Mouse (Mus musculus) thymus, postnatal 4 days (tissue): ENCODE data around the gene Hist1h2bh.
"Not testable (repeated sequence)": the region's sequence is repeated elsewhere in the genome, so short reads cannot be mapped to it uniquely, and the experiment has no call there.

Experiments used
- DNase-seq: peaks from one replicate; pipeline ENCODE4 v3.0.0; 2021

Gene Hist1h2bh

DNA sequence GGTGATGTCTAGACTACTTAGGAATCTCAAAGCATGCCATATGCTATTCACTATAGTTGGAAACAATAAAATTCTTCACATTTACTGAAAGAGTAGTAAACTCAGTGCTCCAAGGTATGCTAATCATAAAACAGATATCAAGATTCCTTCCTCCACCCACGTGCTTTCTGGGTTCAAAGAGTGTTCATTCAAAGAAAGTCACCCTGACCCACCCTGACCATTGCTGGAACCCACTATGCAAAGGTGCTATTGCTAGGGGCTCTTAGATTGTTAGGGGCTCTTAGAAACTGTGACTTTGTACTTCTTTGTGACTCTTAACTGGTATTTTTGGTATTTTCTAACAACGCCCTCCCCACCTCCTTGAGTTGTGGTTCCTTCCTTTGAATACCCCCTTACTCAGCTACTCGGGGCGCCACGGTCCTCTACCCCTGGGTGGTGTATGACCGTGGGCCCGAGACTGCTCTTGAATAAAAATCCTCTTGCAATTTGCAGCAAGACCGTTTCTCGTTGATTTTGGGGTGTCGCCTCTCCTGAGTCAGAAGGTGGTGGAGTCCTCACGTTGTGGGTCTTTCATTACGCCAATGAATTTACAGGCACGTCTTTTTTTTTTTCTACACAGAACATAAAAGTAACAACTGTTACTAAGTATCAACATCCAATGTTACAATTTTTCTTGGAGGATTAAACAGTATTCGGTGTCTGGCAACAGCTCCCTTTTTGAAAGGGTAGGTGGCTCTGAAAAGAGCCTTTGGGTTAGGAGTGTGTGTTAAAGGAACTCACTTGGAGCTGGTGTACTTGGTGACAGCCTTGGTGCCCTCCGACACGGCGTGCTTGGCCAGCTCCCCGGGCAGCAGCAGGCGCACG, 30.1 kb upstream of the Hist1h2bh start:
- peak; percentile 49 for DNase-seq

DNA sequence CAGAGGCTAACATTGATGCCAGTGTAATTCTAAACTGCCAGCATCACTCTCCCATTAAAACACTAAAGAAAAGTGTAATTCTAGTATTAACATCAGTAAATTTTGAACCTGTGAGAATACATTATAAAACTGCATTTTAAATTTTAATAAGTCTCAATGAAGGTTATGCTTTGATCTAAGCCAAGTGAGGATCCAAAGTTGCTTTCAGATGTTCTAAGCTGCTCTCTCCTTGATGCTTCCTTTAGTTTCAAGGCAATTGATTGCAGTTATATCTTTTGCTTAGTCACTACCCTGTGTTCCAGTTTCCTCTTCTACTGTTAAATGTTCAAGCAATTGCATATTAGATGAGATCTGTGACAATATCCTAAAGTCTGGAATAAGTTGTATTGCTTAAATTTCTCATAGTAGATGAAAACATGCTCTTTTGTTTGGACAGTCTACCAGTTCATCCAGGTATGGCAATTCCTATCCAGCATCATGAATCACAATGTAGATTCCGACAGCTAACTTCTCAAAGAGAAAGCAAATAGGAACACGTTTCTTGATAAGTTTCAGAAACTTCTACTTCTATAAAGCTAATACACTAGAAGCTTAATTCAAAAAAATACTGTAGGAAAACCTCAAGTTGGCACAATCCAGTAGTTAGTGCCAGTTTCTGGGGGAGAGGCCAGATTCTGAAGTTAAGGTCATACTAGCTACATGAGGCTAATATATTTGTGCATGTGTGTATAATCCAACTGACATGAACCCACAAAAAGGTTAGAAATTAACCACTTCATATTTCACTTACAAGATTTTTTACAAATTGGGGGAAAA, 29.2 kb upstream of the Hist1h2bh start:
- no peak for DNase-seq

DNA sequence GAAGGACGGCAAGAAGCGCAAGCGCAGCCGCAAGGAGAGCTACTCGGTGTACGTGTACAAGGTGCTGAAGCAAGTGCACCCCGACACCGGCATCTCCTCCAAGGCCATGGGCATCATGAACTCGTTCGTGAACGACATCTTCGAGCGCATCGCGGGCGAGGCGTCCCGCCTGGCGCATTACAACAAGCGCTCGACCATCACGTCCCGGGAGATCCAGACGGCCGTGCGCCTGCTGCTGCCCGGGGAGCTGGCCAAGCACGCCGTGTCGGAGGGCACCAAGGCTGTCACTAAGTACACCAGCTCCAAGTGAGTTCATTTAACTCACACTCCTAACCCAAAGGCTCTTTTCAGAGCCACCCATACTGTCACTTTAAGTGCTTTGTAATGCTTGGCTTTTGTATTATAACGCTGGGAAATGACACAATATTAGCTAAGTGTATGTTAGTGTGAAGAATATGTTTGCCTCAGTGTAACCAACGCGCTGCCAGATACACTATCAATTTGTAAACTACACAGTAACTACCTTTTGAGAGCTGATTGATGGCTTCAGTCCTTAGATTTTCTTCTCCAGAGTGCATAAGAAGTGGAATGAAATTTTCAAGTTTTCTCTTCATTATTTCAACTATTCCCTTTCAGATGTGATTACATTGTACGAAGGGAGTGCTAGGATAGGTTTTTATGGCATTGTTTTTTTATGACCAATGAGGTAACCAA, 28.5 kb upstream of the Hist1h2bh start:
- DNase-seq: peak; percentile 30

DNA sequence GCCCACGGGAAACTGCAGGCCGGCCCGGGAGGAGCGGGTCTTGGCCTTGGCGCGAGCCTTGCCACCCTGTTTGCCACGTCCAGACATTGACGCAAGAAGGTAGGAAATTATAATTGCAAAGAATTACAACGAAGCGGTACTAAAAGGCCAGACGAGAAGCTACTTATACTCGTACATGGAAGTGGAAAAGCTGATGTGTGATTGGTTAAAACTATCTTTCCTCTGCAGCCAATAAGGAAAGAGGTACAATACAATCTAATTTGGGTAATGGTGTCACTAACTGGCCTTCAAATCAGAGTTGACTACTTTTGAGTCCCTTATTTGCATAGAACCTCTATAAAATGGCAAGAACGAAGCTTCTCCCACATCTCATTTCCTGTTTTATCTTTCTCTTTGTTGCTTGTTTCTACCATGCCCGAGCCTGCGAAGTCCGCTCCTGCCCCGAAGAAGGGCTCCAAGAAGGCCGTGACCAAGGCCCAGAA, 27.9 kb upstream of the Hist1h2bh start, which contains the start of the genes Hist1h2ae and Hist1h2bg:
Gene Hist1h2ae (minus strand): TSS at position 199 of the 482 bp plus-strand sequence.
Gene Hist1h2bg (plus strand): TSS at position 375 of the 482 bp plus-strand sequence.
- peak; percentile 79 for DNase-seq

DNA sequence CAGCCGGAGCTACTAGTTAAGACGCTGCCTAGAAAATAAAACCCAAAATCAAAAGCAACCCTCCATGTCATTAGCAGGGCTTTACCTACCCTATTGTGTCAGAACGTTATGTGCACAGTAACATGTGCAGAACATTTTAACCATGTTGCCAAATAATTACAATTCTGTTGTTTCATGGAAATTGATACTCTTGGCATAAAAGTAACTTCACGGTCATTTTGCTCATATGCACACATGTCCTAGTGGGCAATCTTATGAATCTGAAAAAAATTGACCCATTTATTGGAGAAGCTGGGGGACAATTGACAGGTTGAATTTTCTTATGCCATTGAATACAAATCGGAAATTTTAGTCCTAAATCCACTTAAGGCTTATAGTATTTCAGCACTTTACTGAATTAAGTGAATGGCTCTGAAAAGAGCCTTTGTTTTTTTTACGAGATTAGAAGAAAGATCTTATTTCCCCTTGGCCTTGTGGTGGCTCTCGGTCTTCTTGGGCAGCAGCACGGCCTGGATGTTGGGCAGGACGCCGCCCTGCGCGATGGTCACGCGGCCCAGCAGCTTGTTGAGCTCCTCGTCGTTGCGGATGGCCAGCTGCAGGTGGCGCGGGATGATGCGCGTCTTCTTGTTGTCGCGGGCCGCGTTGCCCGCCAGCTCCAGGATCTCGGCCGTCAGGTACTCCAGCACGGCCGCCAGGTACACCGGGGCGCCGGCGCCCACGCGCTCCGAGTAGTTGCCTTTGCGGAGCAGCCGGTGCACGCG, 27.2 kb upstream of the Hist1h2bh start:
- not testable (repeated sequence) for DNase-seq

DNA sequence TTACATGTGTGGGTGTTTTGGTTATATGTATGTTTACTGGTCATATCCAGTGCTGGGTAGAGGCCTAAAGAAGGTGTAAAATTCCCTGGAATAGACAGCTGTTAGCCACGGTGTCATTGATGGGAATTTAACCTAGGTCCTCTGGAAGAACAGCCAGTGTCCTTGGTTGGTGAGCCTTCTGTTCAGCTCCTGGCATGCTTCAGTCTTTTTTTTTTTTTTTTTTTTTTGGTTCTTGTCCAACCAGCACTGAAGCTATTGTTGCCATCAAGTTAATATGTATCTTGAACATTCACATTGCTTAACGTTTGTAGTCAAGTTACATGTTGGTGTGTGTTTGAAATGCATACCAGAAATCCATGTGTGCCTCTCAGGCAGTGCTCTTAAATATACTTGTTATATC, 21.3 kb upstream of the Hist1h2bh start:
- no peak for DNase-seq

DNA sequence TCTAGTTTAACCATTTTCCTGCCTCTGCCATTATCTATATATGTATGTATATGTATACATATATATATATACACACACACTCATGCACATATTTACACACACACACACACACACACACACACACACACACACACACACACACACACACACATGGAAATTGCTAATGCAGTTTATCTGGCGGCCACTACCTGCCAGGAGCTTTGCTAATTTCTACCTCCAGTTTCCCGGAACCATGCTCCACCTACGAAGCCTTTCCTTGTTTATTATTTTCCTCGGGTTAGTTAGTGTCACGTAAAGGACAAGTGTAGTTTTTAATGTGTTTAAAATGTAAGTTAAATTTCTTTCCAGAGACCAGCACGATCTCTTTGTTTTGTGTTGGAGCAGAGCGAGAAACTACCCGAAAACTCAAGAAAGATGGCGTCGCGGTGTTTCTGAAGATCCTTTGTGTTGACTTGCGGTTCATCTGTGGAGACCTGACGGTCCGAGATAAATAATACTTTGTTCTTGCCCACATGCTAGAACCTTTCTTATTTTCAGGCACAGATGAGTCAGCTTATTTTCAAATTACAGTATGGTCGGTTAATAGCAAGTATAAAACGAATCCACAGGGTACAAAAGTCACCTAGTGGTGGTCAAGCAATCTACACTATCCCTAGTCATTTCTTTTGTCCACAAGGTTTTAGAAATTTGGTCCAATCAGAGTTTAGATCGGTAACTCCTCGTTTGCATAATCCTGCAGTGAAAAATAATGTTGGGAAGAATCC, 19.7 kb upstream of the Hist1h2bh start:
- peak; percentile 41 for DNase-seq

DNA sequence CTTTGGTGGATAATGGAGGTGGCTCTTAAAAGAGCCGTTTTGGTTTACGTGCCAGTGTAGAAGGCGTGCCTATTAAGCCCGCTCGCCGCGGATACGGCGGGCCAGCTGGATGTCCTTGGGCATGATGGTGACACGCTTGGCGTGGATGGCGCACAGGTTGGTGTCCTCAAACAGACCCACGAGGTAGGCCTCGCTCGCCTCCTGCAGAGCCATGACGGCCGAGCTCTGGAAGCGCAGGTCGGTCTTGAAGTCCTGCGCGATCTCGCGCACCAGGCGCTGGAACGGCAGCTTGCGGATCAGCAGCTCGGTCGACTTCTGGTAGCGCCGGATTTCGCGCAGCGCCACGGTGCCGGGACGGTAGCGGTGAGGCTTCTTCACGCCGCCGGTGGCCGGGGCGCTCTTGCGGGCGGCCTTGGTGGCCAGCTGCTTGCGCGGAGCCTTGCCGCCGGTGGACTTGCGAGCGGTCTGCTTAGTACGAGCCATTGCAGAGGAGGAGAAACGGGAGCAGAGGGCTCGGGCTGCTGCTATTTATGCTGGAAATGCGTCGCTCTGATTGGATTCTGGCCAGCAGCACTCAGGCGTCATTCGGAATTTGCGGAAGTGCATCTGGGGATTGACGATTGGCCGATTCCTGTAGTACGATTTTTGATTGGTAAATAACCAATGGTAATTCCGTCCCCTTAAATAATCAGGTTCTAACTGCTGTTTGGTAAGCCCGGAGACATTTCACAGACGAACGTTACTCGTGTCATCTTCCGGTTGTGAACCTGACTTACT, 18.9 kb upstream of the Hist1h2bh start, which contains the start of gene Hist1h3e:
Gene Hist1h3e (minus strand): TSS at position 487 of the 777 bp plus-strand sequence.
- peak; percentile 89 for DNase-seq

DNA sequence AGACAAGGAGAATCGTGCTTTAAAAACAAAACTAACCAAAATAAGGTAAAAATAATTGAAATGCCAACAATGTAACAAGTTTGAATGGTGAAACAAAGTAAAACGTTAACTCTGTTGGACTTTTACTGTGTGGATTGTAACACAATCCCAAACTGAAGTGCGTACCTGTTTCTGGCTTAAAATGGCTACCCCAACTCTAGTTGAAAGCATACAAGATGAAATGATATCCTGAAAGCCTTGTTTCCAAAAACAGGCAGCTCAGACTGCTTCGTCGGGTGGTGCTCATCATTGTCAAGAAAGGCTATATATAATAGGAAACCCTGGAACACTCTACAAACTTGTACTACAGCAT, 18.3 kb upstream of the Hist1h2bh start:
- not testable (repeated sequence) for DNase-seq

DNA sequence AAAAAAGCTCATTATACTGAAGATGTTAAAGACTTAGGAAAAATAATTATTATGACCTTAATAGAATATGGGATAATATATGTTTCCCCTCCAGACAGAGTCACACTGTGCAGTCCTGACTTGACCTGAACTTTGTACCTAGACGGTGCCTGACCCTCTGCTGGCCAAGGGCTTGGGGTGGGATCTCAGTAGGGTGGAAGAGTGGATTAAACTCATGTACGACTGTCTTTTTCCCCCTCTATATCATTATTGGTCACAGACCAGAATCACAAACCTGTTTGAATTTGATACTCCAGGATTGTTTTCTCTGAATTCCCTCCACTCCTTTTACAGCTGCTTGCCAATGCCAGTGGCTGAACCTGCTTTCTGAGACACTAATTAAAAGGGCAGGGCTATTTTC, 17.5 kb upstream of the Hist1h2bh start:
- not testable (repeated sequence) for DNase-seq

DNA sequence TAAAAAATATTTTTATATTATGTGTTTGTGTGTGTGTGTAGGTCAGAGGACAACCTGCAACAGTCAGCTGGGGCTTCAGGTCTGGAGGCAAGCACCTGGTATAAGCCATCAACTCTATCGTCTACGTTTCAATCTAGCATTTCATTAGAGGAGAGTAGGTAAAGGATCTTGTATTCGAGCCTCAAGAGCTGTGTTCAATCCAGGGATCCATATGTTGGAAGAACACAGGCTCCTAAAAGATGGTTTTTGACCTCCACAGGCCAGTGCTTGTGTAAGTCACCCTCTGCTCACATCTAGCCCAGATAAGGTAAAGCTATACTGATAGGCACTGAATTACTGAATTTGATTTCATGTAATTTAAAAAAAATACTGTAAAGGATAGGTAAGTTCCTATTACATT, 13.7 kb upstream of the Hist1h2bh start:
- no peak for DNase-seq

DNA sequence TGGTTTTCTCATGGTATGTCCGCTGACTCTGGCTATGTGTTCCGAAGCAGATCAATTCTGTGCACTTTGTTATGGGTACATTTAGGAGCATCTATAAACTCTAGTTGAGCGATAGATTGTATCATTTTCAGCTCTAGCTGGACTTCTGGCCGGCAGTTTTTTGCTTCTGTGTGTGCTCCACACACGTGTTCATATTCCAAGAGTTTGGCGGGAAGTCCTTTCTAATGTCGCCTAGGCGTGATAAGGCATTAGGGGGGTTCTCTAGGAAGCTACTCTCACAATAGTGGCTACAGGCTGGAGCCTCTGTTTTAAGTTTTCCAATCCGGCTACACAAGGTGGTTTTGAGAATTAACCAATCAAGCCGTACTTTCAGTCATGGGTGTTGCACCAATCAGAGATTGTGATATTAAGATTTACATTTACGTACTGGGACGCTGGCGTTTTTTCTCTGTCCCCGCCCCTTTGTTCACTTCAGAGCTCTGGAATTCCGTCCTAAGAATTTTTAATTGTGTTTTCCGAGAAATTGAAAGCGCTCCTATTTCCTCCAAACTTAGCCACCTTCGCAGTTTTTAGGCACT, 12.7 kb upstream of the Hist1h2bh start:
- peak; percentile 60 for DNase-seq

DNA sequence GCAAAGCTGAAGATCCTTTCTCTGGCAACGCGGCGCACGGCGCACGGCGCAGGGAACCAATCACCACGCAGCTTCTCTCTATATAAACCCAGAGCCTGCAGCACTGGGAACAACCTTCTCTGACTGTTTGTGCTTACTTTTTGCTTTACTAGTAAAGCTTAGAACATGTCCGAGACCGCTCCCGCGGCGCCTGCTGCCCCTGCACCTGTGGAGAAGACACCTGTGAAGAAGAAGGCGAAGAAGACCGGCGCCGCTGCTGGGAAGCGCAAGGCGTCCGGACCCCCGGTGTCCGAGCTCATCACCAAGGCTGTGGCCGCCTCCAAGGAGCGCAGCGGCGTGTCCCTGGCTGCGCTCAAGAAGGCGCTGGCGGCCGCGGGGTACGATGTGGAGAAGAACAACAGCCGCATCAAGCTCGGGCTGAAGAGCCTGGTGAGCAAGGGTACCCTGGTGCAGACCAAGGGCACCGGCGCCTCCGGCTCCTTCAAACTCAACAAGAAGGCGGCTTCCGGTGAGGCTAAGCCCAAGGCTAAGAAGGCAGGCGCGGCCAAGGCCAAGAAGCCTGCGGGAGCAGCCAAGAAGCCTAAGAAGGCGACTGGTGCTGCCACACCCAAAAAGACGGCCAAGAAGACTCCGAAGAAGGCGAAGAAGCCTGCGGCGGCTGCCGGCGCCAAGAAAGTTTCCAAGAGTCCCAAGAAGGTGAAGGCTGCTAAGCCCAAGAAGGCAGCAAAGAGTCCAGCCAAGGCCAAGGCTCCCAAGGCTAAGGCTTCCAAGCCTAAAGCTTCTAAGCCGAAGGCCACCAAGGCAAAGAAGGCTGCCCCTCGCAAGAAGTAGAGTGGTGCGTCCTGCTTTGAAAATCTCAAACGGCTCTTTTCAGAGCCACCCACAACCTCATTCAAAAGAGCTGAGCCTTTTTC, 12.0 kb upstream of the Hist1h2bh start:
- peak; percentile 92 for DNase-seq

DNA sequence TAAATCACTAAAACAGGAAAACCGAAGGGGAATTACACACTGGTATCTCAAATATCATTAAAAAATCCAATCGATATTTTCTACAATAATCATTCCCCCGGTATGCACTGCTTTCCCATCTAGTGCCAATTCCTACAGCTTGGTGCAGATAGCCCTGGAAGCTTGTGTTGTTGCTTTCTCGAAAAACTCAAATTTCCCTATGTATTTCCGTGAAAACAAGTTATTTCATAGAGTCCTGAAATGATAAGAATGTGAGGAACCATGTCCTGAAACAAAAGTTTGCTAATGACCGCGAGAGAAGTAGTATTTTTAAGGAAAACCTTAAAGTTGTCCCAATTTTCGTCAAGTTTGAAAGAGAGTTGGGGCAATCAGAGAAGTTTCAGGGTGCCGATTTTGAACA, 11.2 kb upstream of the Hist1h2bh start:
- DNase-seq: no peak

DNA sequence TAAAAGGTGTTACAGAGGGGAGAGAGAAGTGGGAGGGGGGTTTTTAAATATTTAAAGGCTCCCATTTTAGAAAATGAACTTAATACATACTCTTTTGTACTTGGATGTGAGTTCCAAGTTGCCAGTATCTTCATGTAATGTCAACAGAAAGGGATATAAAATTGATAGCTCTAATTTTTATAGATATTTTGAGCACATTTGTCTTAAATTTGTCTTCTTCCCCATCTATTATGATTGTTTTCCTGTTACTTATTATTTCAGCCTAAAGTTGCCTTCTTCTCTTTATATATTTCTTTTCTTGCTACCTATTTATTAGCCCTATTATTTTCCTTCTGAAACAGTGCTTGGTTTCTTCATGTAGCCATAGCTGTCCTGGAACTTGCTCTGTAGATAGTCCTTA, 9.8 kb upstream of the Hist1h2bh start, which contains the start of gene Hist1h1d:
Gene Hist1h1d (plus strand): TSS at position 301 of the 400 bp plus-strand sequence.
- no peak for DNase-seq

DNA sequence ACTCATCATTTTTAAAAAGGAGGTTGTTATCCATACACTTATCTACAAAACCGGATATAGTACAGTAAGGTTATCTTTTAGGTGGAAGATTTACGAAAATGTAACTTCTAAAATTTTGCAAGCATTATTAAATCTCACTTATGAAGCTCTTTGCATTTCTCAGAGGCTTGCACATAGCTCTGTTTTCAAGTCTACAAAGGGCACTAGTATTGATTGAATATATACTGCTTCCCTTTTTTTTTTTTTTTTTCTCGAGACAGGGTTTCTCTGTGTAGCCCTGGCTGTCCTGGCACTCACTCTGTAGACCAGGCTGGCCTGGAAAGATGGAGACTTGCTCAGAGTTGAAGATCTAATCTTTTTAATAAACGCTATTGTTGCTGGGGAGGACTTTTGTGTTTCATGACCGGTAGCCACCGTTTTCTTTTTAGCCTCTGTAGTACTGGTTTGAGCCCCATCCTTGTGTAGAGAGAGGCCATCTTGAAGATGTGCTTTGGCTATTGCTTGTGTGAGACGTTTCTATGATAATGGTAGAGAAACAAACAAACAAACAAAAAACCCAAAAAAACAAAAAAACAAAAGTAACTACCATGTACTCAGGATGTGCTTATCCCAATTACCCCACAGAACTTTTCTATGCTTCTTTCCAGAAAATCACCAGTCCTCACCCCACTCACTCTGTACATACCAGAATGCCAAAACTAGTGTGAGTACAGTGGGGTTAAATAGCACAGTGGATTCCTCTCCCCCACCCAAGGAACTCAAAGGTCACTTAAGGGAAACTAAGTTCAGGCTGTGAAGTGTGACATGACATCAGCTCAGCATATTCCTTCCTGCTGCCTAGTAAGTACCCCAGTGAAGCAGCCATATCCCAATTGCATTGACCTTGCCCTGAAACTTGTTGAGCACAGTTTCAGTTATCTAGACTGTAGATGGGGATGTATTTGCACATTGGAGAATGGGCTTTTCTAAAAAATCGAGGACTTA, 9.0 kb upstream of the Hist1h2bh start:
- no peak for DNase-seq

DNA sequence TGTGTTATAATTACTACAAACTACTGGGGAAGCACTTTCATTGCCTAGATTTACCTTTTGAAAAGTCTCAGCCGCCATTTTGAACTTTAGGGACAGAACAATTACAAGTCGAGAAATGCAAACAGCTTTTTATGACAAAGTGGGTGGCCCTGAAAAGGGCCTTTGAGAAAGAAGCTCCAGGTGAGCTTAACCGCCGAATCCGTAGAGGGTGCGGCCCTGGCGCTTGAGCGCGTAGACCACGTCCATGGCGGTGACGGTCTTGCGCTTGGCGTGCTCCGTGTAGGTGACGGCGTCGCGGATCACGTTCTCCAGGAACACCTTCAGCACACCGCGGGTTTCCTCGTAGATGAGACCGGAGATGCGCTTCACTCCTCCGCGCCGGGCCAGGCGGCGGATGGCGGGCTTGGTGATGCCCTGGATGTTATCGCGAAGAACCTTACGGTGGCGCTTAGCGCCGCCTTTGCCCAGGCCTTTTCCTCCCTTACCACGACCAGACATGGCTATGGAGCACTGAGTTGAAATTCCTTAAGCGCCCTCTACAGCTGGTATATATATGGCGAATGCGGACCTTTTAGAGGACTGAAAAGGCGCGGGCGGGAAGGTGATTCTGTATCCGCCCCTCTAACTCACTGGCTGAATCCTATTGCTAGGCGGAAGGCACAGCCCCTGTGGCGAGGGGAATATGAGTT, 8.1 kb upstream of the Hist1h2bh start, which contains the start of gene Hist1h4f:
Gene Hist1h4f (minus strand): TSS at position 503 of the 689 bp plus-strand sequence.
- DNase-seq: peak; percentile 87
